Mouse (Mus musculus): Measurements from ENCODE around the gene Rbpjl.
A peak's percentile ranks its signal among the peaks of the same experiment; 100 is the strongest.

Rbpjl gene

GRCm38 (mm10) chr2:164402906-164403305 is at the start of gene Rbpjl:
Gene Rbpjl (plus strand): TSS chr2:164403141.
- peak; percentile 55 for DNase-seq

DNA sequence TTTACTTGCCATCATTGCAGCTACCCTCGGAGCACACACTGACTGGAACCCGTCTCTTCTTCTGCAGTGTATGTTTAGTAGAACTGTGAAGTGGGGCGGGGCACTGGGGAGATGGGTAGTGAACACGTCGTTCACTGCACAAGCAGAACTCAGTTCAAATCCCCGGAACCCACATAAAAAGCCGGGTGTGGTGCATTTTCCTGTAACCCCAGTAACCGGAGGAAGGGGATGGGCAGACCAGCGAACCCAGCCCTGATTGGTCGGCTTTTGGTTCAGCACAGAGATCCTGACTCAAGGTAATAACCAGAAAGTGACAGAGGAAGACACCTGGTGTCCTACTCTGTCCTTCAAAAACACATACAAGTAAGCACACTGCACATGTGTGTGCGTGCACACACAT is 49.6 kb upstream of the Rbpjl start:
- DNase-seq, result no peak

DNA sequence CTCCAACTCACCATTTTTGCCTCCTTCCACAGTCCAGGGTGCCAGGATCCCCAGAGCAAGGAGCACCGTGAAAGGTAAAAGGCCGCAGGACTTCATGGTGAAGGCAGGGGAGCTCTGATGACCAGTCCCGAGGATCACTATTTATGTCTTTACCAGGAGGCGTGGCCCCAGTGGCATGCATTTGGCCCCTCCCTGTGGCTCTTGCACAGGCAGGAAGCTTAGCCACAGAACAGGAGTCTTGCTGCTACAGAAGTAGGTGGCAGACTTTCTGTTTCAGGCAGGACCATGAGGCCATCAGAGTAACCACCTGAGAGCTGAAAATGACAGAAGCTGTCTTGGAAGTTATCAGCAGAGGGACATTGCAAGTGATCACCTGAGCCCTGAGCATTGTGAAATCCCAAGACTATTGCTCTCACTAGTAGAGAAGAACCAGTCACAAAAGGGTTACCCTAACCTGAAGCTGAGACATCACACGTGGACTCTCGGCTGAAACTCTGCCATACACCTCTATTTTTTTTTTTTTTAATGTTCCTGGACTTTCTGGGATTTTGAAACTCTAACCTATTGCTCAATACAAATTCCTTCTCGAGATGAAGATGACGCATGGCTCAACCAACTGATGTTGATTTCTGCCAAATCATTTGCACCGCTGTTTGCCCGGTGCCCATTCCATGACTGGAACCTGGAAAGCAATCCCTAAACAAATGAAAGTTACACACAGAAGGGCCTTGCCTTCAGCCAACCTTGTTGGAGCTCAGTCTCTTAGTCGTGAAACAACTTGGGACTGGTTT is 46.6 kb upstream of the Rbpjl start:
- no peak for DNase-seq

DNA sequence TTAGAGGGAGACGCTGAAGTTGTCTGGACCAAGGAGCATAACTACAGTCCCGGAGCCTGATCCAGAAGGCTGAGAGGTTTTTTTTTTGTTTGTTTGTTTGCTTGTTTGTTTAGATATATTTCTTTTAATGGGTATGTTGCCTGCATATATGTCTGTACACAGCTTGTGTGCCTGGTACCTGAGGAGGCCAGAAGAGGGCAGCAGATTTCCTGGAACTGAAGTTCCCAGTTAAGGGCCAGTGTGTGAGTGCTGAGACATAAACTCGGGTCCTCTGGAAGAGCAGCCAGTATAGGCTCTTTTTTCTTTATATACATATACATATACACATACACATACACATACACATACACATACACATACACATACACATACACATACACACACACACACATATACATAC is 44.6 kb upstream of the Rbpjl start:
- no peak for DNase-seq

GRCm38 (mm10) chr2:164359031-164359430 is 43.9 kb upstream of the Rbpjl start:
- DNase-seq, result no peak

DNA sequence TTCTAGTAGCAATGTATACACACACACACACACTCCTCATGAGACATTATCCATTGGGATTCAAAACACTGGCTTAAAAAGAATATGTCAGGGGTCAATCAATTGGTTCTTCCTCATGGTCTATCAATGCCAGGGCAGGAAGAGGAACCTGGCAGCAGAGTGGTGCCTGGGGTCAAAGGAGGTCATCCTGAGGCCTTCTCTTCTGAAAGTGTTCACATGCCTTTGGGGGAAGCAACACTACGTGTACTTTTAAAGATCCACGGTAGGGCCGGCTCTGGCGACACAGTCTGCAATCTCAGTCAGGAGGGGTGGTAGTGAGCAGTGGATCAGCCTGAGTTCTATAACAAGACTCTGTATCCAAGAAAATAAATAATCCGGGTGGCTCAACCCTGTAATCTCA is 43.3 kb upstream of the Rbpjl start:
- DNase-seq, result no peak

DNA sequence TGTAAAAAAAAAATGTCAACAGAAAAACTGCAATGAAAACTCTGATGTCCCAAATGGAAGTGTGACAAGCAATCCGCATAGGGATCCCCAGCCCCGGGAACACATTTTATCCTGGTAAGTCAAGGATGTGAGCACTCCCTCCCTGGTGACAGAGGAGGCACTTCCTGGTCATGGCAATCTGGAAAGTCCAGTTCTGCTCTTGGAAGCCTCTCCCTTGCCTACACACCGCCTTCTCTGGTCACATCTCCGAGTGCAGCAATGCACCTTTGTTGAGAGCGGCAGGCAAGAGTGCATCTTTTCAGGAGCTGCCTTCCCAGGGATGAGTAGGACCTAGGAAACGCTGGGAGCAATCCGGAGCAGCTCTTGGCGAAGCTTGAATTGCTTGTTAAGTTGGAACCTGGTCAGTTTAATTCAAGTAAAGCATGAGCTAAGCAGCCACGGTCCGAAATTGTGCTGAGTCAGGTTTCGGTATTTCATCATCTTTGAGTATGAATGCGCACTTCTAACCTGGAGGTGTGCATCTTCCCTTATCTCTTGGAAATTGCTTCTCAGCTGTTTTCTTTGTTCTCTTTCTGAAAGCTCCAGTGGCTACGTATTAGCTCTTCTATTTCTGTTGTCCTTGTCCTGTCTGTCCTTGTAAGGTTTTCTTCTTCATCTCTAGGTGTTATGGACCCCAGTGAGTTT is 41.8 kb upstream of the Rbpjl start:
- DNase-seq, result no peak

DNA sequence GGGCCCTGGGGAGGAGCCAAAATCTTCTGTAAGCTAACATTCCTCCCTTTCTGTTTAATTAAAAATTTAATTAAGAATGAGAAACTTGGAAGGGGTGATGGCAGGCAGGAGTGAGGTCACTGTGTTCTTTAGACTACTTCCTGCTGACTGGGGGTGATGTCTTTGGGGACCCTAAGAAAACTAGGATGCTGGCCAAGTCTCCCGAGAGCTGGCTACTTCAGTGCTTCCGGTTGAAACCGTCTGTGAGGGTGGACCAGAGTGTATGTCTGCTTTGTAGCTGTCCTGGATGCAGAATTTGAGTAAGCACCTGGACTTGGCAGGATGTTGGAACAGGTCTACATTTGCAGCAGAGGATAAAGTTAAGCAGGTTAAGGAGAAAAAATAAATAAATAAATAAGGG is 36.0 kb upstream of the Rbpjl start:
- DNase-seq, result no peak

GRCm38 (mm10) chr2:164368620-164369105 is 34.3 kb upstream of the Rbpjl start:
- no peak for DNase-seq

DNA sequence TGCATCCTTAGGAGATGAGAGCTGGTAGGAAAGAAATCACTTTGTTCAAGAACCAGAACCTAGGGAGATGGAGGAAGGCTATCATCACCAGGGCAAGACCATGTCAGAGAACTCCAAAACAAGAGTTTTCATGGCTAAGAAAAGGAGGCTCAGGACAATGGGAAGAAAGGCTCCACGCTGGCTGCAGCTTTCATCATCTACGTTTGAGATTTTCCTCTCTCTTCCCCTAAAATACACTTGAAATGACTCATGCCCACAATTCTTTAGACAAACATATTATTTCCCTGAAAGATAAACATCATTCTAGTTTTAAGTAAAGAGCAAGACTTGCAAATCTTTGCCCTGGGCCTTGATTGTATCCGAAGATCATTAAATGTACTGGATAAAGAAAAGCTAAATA is 31.6 kb upstream of the Rbpjl start:
- DNase-seq, result no peak

GRCm38 (mm10) chr2:164372408-164373053 is 30.4 kb upstream of the Rbpjl start:
- DNase-seq, result no peak

GRCm38 (mm10) chr2:164373187-164373586 is 29.8 kb upstream of the Rbpjl start:
- DNase-seq, result peak; percentile 28

DNA sequence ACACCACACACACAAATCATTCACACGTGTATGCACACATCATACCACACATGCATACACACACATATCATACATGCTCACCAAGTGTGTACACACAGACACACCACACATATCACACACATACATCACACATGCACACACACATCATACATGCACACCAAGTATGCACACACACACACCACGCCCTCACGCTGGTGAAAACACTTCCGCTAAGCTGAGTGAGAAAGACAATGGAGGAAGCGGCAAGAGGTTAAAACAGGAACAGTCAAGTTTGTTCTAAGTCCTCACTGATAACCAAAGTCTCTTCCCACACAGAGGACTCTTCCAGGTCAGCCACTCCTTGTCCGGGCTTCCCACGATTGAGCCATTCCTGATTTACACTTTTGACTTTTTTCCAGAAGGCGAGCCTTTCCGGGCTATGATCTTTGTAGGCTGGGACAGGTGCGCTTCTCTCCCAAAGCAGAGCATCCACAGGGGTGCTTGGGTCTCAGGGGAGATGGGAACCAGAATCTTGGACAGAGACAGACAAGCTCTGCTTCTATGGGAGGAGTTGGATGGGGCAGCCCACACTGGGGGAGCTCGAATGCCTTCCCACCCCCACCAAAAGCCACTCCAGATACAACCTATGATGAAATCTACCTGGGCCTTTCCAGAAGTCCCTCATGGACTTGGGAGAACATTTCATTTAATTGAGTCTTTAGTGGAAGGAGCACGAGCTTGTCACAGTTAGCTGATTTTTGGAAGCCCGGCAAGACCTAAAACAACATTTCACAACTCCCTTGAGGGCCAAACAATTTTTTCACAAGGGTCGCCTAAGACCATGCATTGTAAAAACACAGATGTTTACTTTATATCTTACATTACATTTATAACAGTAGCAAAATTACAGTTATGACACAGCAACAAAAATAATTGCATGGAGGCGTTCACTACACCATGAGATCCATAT is 25.2 kb upstream of the Rbpjl start:
- no peak for DNase-seq

DNA sequence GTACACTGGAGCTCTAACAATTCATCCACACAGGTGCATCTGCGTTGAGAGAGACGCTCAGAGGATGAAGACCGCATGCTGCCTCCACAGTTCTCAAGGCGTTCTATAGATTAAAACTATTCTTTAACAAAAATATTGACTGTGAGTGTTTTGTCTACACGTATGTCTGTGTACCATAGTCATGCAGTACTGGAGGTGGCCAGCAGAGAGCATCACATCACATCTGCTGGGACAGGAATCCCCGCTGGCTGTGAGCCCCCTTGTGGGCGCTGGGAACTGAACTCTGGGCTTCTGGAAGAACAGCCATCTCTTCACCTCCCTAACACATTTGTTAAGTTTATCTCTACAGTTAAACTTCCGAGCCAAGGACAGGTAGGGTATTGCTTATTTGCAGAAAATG is 21.2 kb upstream of the Rbpjl start:
- no peak for DNase-seq

GRCm38 (mm10) chr2:164382971-164383370 is 20.0 kb upstream of the Rbpjl start:
- DNase-seq, result no peak

- no peak for DNase-seq
These were observed 19.1 kb upstream of the Rbpjl start for GRCm38 (mm10) chr2:164383656-164384399.

GRCm38 (mm10) chr2:164385927-164386763 is 16.8 kb upstream of the Rbpjl start:
- peak; percentile 69 for DNase-seq

DNA sequence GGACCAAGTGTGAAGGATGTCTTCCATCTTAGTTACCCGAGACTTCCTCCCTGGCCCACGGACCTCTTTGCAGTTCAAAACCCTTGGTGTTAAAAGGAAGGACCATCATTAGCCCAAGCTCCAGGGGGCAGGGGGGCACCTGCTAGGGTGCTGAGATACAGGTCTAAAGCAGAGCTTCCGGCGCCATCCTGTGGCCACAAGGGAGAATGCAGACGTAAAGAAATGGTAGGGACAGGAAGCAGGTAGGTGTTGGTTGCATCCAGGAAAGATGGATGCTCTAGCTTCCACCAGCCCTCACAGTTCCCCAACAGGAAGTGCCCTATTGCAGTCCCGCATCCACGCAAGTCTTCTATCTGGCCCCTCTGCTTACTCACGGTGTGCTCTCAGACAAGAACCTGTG is 16.0 kb upstream of the Rbpjl start:
- DNase-seq, result peak; percentile 55

GRCm38 (mm10) chr2:164389020-164389419 is 13.9 kb upstream of the Rbpjl start, which contains the start of gene Slpi:
Gene Slpi (minus strand): TSS chr2:164389095.
- peak; percentile 79 for DNase-seq

- peak; percentile 79 for DNase-seq
These were observed 13.4 kb upstream of the Rbpjl start for GRCm38 (mm10) chr2:164389499-164389898.

- no peak for DNase-seq
These were observed 9.8 kb upstream of the Rbpjl start for GRCm38 (mm10) chr2:164393126-164393525.

Data from layer of hippocampus, adult 9-11 months (tissue).